Mouse (Mus musculus) cerebellum, adult 11-12 months (tissue): ENCODE measurements around the gene Hmgcl.

ENCODE experiments used
- DNase-seq: peaks from one replicate; pipeline ENCODE4 v3.0.0; 2022

The Hmgcl gene

DNA sequence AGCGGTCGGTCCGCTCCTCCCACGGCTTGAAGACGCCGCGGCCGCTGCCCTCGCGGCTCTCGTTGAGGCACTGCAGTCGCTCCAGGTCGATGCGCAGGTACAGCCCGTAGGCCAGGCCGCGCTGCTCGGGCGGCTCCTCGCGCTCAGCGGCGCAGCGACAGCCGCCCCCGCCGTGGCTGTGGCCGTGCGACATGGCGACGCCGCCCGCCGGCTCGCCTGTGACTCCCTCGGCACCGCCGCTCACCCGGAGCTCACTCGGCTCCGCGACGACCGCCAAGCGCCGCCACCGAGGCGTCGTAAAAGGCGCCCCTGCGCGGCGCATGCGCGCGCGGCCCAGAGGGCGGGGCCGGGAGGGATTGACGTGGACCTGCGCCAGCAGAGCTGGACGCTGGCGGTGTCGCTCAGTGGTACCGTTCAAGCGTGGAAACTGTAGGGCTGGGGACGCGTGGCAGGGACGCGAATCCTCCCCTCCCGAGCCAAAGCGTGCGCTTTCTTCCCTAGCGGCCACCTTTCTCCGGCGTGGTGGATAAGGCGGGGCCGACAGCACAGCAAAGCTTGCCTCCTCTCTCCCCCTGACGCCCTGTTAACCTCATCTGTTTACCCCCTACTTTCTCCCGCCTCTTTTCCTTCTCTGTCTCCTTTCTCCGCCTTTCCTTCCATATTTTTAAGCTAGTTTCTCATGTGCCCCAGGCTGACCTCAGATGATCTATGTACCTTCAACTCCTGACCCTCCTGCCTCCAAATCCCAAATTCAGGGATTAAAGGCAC is 40.9 kb downstream of the Hmgcl start, which contains the start of gene Pithd1:
Gene Pithd1, minus strand, starts transcription at position 322 of the 768 bp plus-strand sequence.
- peak; percentile 93 for DNase-seq

DNA sequence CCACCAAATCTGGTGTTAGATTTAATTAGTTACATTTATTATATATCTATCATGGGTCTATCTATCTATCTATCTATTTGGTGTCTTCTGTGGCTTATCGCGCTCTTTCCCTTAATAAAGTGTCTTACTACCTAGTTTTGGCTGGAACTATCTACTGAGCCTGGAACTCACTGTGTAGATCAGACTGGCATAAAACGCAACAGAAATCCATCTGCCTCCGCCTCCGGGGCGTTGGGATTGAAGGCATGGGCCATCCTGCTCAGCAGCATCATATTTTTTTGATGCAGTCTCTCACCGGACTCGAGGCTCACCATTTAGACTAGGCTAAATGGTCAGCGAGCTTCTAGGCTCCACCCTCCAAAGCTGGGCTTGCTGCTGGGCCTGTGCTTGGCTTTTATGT is 41.5 kb downstream of the Hmgcl start:
- peak; percentile 31 for DNase-seq

DNA sequence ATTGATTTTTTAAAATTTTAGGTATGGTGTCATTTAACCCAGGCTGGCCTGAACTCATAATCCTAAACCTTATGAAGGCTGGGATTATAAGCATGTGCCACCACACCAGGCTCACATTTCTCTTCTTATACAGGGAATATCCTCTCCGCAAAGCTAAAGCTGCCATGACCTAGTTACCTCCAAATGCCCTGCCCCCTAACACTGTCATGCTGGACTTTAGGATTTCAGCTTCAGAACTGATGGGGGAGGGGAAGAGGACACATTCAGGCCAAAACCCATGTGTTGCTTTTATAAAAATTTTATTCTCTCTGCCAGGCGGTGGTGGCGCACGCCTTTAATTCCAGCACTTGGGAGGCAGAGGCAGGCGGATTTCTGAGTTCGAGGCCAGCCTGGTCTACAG is 47.7 kb downstream of the Hmgcl start:
- no peak for DNase-seq

DNA sequence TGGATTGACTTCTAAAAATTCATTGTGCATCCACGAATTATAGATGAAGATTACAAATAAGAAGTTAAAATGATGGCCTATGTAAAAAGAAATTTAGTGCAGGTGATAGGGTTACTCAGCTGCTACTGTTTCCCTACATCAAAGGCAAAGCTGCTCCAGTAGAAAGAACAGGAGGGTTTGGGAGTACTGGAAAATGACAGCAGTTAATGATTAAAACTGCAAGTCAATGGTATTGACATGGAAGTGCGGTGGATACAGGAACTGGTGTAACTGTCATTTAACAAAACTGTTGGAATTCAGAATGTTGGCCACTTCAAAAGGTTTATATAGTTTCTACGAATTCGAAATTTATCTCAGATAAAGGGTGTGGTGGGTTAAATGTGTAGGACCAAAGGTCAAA is 48.9 kb downstream of the Hmgcl start:
- DNase-seq, result no peak

DNA sequence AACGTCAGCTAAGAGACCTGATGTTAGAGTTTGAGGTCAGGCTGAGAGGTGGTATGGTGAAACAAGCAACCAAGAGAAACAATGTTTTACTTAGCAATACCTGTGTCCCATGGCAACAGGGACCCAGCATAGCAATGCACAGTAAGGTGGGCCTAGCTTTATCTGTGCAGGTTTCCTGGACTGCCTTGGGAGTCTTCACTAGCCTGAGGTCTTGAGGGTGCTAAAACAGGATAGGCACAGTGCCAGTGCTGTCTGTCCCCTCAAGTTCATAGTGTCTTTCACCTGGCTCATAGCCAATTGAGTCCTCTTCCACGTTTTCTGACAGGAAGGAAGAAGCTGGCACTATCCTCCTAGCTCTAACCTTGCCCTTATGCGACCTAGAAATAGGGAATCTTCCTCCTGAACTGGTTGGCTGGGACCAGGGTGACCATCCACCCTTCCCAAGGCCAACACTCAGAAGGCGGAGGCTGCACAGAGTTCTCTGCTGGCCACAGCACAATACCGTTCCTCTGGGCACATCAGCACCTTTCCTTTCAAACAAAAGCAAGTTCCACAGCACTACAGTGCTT is 57.9 kb downstream of the Hmgcl start:
- DNase-seq, result no peak

DNA sequence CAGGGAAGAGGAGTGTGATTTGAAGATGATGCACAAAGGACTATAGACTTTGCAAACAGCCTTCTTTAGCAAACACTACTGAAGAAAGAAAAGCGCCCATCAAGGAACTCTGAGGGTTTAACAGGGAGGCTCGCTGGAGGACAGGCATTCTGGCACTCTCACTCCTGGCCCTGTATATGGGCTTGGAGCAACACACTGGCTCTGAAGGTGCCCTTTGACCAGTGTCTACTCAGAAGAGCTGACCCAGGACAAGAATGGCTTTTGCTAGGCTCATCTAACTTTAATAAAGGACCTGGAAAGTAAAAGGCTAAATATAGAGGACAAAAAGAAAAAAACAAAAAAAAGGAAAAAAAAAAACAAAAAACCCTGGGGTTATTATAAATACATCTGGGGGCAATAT is 58.7 kb downstream of the Hmgcl start:
- DNase-seq, result no peak

DNA sequence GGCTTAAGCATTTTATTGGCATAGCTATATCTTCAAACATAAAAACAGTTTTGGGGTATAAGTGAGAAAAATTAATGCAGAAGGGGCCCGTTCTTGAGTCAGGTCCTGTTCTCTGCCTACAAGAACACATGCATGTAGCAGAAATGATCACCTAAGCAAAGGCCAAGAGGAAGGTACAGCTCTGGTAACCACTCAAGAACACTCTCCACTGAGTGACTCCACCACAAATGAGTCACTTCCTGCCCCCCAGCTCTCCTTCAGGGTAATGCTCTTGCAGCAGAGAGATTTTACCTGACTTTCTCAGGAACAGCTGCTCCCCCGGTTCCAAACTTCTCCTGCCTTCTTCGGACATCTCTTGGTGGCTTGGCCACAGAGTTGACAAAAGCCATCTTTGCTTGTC is 60.6 kb downstream of the Hmgcl start:
- DNase-seq, result no peak

DNA sequence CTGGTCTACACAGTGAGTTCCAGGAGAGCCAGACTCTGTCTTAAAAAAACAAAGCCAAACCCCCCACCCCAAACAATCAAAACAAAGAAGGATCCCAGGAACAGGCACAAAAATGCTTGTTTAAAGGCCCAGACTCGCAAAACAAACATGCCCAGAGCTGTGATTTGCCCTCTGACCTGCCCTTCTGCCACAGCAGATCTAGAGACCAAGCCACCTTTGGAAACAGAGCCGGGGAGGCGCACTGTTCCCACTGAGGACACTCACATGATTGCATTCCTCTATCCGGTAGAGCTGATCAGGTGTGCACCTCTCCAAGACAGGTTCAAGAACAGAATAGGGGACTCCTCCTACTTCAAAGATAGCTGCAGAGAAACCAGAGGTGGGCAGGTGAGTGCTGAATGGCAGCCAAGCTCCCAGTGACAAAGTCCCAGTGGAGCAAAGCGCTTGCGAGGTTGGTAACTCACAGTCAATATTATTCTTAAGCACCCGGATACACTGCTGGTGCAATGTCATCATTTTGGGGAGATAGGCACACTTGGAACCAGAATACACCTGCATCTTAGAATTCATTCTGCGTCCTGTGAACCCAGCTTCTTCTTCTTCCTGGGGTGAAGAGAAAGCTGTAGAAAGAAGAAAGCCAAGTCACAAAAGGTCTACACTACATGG is 62.7 kb downstream of the Hmgcl start:
- no peak for DNase-seq

DNA sequence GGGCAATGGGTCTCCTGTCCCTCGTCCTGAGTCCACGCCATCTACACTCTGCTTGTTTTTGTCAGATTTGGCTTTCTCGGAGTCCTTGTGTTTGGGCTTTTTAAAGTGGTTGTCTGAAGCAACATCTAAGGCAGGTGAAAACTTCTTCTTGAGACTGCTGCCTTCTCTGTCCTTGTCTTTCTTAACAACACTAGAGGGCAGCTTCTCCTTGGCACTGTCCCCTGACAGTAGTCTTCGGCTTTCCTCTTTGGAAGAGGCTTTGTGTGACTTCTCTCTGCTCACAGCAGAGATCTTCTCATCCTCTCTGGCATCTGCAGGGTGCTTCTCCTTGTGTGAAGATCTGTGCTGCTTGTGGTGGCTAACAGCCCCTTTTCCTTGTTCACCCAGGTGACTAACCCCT is 64.3 kb downstream of the Hmgcl start:
- no peak for DNase-seq
